ENCODE assay signal across 8 mouse cellular contexts in genomic region chr1:74773136-74773535, GRCm38 (mm10). TPM values are rescaled to one million over a fixed set of nuclear protein-coding genes. Genes with fewer than 3 reads are reported as not detected.
A peak's percentile ranks its signal among the peaks of the same experiment; 100 is the strongest.
DNase-seq lines count a peak whose midpoint lies in the region; ATAC-seq and TF ChIP-seq lines count a peak whose summit lies in the region.

No protein-coding gene starts in this region.

- under 1% methylated on average over 15 of the region's 15 CpGs for WGBS in liver, postnatal 0 days (ENCODE audit: insufficient replicate concordance)
- WGBS in neural tube, embryonic 12.5 days: 1% methylated on average over 15 of the region's 15 CpGs

- no peak overlapping the region for H3K4me3 ChIP-seq in liver, postnatal 0 days (ENCODE audit: low read depth, low read length)
- H3K4me3 ChIP-seq in neural tube, embryonic 12.5 days: no peak overlapping the region

- peaks cover 77% of the 10 kb centered on the region for H3K27me3 ChIP-seq in liver, postnatal 0 days (ENCODE audit: insufficient read depth, low read length)
- H3K27me3 ChIP-seq in neural tube, embryonic 12.5 days (replicated peaks): peaks cover 95% of the 10 kb centered on the region

- ATAC-seq in liver, postnatal 0 days: peak; percentile 94
- peak; percentile 77 for ATAC-seq in neural tube, embryonic 12.5 days (ENCODE audit: low FRiP score, low read depth)

- H3K4me2 ChIP-seq in liver, postnatal 0 days (ENCODE audit: low read depth, low read length): peak overlapping the region; percentile 47
- H3K4me2 ChIP-seq in neural tube, embryonic 12.5 days (replicated peaks): peak overlapping the region; percentile 95

- TF ChIP-seq CTCF in liver, postnatal 0 days (IDR thresholded peaks at IDR 0.05; ENCODE audit: low read depth): no peak

- H3K9ac ChIP-seq in liver, postnatal 0 days (replicated peaks): no peak overlapping the region
- no peak overlapping the region for H3K9ac ChIP-seq in neural tube, embryonic 12.5 days

- peaks cover 5% of the 10 kb centered on the region; the same call in 1 of the 2 replicates for H3K4me1 ChIP-seq in liver, postnatal 0 days (ENCODE audit: insufficient read depth)
- peaks cover 23% of the 10 kb centered on the region for H3K4me1 ChIP-seq in neural tube, embryonic 12.5 days

- TF ChIP-seq EP300 in liver, postnatal 0 days (IDR thresholded peaks at IDR 0.05; ENCODE audit: low read depth): no peak

- DNase-seq in A20 (ENCODE audit: low read depth, low spot score): peak; percentile 87
- peak; percentile 53 for DNase-seq in T-cell, adult 2 months (ENCODE audit: low spot score)
- peak; percentile 82 for DNase-seq in embryo, embryonic 9.5 days (ENCODE audit: extremely low spot score)
- peak; percentile 82 for DNase-seq in heart, adult 8-10 months (ENCODE audit: low spot score)
- DNase-seq in kidney, adult 18-20 months: peak; percentile 79
- DNase-seq in liver, postnatal 0 days: peak; percentile 77
- DNase-seq in thymus, postnatal 10 days (ENCODE audit: low spot score in 2 of 2): peak; percentile 55

- no peaks in the 10 kb centered on the region for H3K9me3 ChIP-seq in liver, postnatal 0 days (ENCODE audit: low read length)
- no peaks in the 10 kb centered on the region for H3K9me3 ChIP-seq in neural tube, embryonic 12.5 days

- H3K36me3 ChIP-seq in liver, postnatal 0 days (replicated peaks; ENCODE audit: insufficient read depth, low read length): no peaks in the 10 kb centered on the region
- no peaks in the 10 kb centered on the region for H3K36me3 ChIP-seq in neural tube, embryonic 12.5 days

- no peak overlapping the region for H3K27ac ChIP-seq in liver, postnatal 0 days (ENCODE audit: low read depth)
- no peak overlapping the region for H3K27ac ChIP-seq in neural tube, embryonic 12.5 days

RNA-seq across cellular contexts. Expression of gene Wnt6, which starts 1.4 kb away (rescaled TPM):
- under 1 TPM; 0.16 to 0.69 (median 0.26) TPM for total RNA-seq in heart, adult 8-10 months (2022)
- 0.07 and 0.12 TPM in 2 replicates for polyA plus RNA-seq in liver, postnatal 0 days (2015; fragmentation: Nextera tagmentation; extraction: Ambion mirVana)
- 12.5 and 13.8 TPM in 2 replicates for polyA plus RNA-seq in neural tube, embryonic 12.5 days (2016; fragmentation: Nextera tagmentation; extraction: Ambion mirVana)

RNA-seq across cellular contexts. Expression of gene Wnt10a, which starts 18.2 kb away (rescaled TPM):
- total RNA-seq in heart, adult 8-10 months (2022): not detected
- 0.09 and 0.18 TPM in 2 replicates for polyA plus RNA-seq in liver, postnatal 0 days (2015; fragmentation: Nextera tagmentation; extraction: Ambion mirVana)
- 1.2 and 1.4 TPM in 2 replicates for polyA plus RNA-seq in neural tube, embryonic 12.5 days (2016; fragmentation: Nextera tagmentation; extraction: Ambion mirVana)

RNA-seq across cellular contexts. Expression of gene Prkag3, which starts 24.1 kb away (rescaled TPM):
- total RNA-seq in heart, adult 8-10 months (2022): 1 to 10 TPM; 1.6 to 4.1 (median 2.2) TPM
- polyA plus RNA-seq in liver, postnatal 0 days (2015; fragmentation: Nextera tagmentation; extraction: Ambion mirVana): 0.04 and 0.11 TPM in 2 replicates
- 0.10 and 0.40 TPM in 2 replicates for polyA plus RNA-seq in neural tube, embryonic 12.5 days (2016; fragmentation: Nextera tagmentation; extraction: Ambion mirVana)

RNA-seq across cellular contexts. Expression of gene Cyp27a1, which starts 59.8 kb away (rescaled TPM):
- 10 to 100 TPM; 11.3 to 20.8 (median 16.6) TPM for total RNA-seq in heart, adult 8-10 months (2022)
- polyA plus RNA-seq in liver, postnatal 0 days (2015; fragmentation: Nextera tagmentation; extraction: Ambion mirVana): 30.0 and 31.5 TPM in 2 replicates
- polyA plus RNA-seq in neural tube, embryonic 12.5 days (2016; fragmentation: Nextera tagmentation; extraction: Ambion mirVana): 3.9 and 6.3 TPM in 2 replicates

Comparison
In these comparisons a context has a peak if more than half of its experiments do, and no peak if none do; other contexts are left out.
1. RNA of gene Wnt6, which starts 1.4 kb away (polyA plus RNA-seq): 12.5 to 13.8 TPM in neural tube, embryonic 12.5 days; 0.07 to 0.12 TPM in liver, postnatal 0 days; every median in the first group is over 10 times any median in the second.
2. Peak in every context shown above with its lines, with median percentiles within 50 percentile points of each other: DNase-seq.